Mouse (Mus musculus): ENCODE measurements around the gene Elavl3. TPM values are rescaled to one million over a fixed set of nuclear protein-coding genes. Genes with fewer than 3 reads are reported as not detected.

Elavl3 gene
- polyA plus RNA-seq, 1 experiment from 2014 or later, result 6.2 TPM

- Histone ChIP-seq H3K4me2 (ENCODE audit: low read length) (peak overlapping the region; percentile 33), H3K27ac (ENCODE audit: low read depth) (no peak overlapping the region), H3K4me3 (ENCODE audit: low read depth, low read length) (0 out of 2 replicates have a peak overlapping the region, but pooled peaks have one; percentile 6), H3K4me1 (replicated peaks; ENCODE audit: control insufficient read depth, insufficient read depth, low read length) (peaks cover 18% of the 10 kb centered on the region), H3K9me3 (ENCODE audit: control insufficient read depth, low read length) (no peaks in the 10 kb centered on the region), H3K27me3 (replicated peaks; ENCODE audit: control insufficient read depth, insufficient read depth, low read length) (peaks cover 63% of the 10 kb centered on the region), H3K9ac (ENCODE audit: low read length) (no peak overlapping the region), H3K36me3 (ENCODE audit: control insufficient read depth, insufficient read depth, low read length) (peaks cover 27% of the 10 kb centered on the region)
- DNase-seq (ENCODE audit: low spot score) (peak; percentile 83), ATAC-seq (replicated peaks; ENCODE audit: low FRiP score, low TSS enrichment, low read depth) (peak; percentile 22)
- WGBS, result 2% methylated on average over 32 of the region's 32 CpGs
Observed at GRCm38 (mm10) chr9:22054411-22055076, 2.7 kb upstream of the Elavl3 start.

GRCm38 (mm10) chr9:22053657-22054056, 1.8 kb upstream of the Elavl3 start:
- Histone ChIP-seq H3K4me2 (ENCODE audit: low read length) (no peak overlapping the region), H3K4me1 (replicated peaks; ENCODE audit: control insufficient read depth, insufficient read depth, low read length) (peaks cover 18% of the 10 kb centered on the region), H3K27ac (ENCODE audit: low read depth) (no peak overlapping the region), H3K4me3 (ENCODE audit: low read depth, low read length) (no peak overlapping the region), H3K9ac (ENCODE audit: low read length) (no peak overlapping the region), H3K9me3 (ENCODE audit: control insufficient read depth, low read length) (no peaks in the 10 kb centered on the region), H3K36me3 (ENCODE audit: control insufficient read depth, insufficient read depth, low read length) (peaks cover 19% of the 10 kb centered on the region), H3K27me3 (replicated peaks; ENCODE audit: control insufficient read depth, insufficient read depth, low read length) (peaks cover 71% of the 10 kb centered on the region)
- WGBS, result 28% methylated on average over 6 of the region's 7 CpGs
- ATAC-seq (replicated peaks; ENCODE audit: low FRiP score, low TSS enrichment, low read depth) (no peak), DNase-seq (ENCODE audit: low spot score) (peak; percentile 73)

GRCm38 (mm10) chr9:22051161-22051957, 464 bp downstream of the Elavl3 start:
- Histone ChIP-seq H3K36me3 (ENCODE audit: control insufficient read depth, insufficient read depth, low read length) (no peaks in the 10 kb centered on the region), H3K4me1 (replicated peaks; ENCODE audit: control insufficient read depth, insufficient read depth, low read length) (peaks cover 18% of the 10 kb centered on the region), H3K4me2 (ENCODE audit: low read length) (peak overlapping the region; percentile 56), H3K4me3 (ENCODE audit: low read depth, low read length) (peak overlapping the region; percentile 28), H3K9ac (ENCODE audit: low read length) (no peak overlapping the region), H3K27ac (ENCODE audit: low read depth) (no peak overlapping the region), H3K9me3 (ENCODE audit: control insufficient read depth, low read length) (no peaks in the 10 kb centered on the region), H3K27me3 (replicated peaks; ENCODE audit: control insufficient read depth, insufficient read depth, low read length) (peaks cover 77% of the 10 kb centered on the region)
- ATAC-seq (replicated peaks; ENCODE audit: low FRiP score, low TSS enrichment, low read depth) (0 out of 2 replicates have a peak, but pooled peaks have one; percentile 1), DNase-seq (ENCODE audit: low spot score) (peak; percentile 59)
- WGBS, result 2% methylated on average over 57 of the region's 67 CpGs

GRCm38 (mm10) chr9:22050351-22050889, 1.4 kb downstream of the Elavl3 start:
- 2% methylated on average over 43 of the region's 43 CpGs for WGBS
- peaks cover 18% of the 10 kb centered on the region for H3K4me1 ChIP-seq (replicated peaks; ENCODE audit: control insufficient read depth, insufficient read depth, low read length)
- H3K27me3 ChIP-seq (replicated peaks; ENCODE audit: control insufficient read depth, insufficient read depth, low read length), result peaks cover 70% of the 10 kb centered on the region
- peak overlapping the region; percentile 28 for H3K4me3 ChIP-seq (ENCODE audit: low read depth, low read length)
- no peak overlapping the region for H3K27ac ChIP-seq (ENCODE audit: low read depth)
- DNase-seq (ENCODE audit: low spot score) (peak; percentile 82), ATAC-seq (replicated peaks; ENCODE audit: low FRiP score, low TSS enrichment, low read depth) (peak; percentile 45; the same call in 1 of the 2 replicates)
- H3K9ac ChIP-seq (ENCODE audit: low read length), result no peak overlapping the region
- H3K36me3 ChIP-seq (ENCODE audit: control insufficient read depth, insufficient read depth, low read length), result no peaks in the 10 kb centered on the region
- H3K4me2 ChIP-seq (ENCODE audit: low read length), result peak overlapping the region; percentile 56
- H3K9me3 ChIP-seq (ENCODE audit: control insufficient read depth, low read length), result no peaks in the 10 kb centered on the region

- H3K9me3 ChIP-seq (ENCODE audit: control insufficient read depth, low read length), result no peaks in the 10 kb centered on the region
- peaks cover 64% of the 10 kb centered on the region for H3K27me3 ChIP-seq (replicated peaks; ENCODE audit: control insufficient read depth, insufficient read depth, low read length)
- H3K4me2 ChIP-seq (ENCODE audit: low read length), result peak overlapping the region; percentile 13; the same call in 1 of the 2 replicates
- peak overlapping the region; percentile 28 for H3K4me3 ChIP-seq (ENCODE audit: low read depth, low read length)
- peaks cover 17% of the 10 kb centered on the region for H3K4me1 ChIP-seq (replicated peaks; ENCODE audit: control insufficient read depth, insufficient read depth, low read length)
- H3K36me3 ChIP-seq (ENCODE audit: control insufficient read depth, insufficient read depth, low read length), result no peaks in the 10 kb centered on the region
- ATAC-seq (replicated peaks; ENCODE audit: low FRiP score, low TSS enrichment, low read depth) (no peak), DNase-seq (ENCODE audit: low spot score) (no peak)
- WGBS, result 52% methylated on average over 4 of the region's 4 CpGs
- H3K9ac ChIP-seq (ENCODE audit: low read length), result no peak overlapping the region
- H3K27ac ChIP-seq (ENCODE audit: low read depth), result no peak overlapping the region
Observed at GRCm38 (mm10) chr9:22049721-22050270, 2.0 kb downstream of the Elavl3 start.

GRCm38 (mm10) chr9:22049315-22049714, 2.5 kb downstream of the Elavl3 start:
- Histone ChIP-seq H3K4me2 (ENCODE audit: low read length) (0 out of 2 replicates have a peak overlapping the region, but pooled peaks have one; percentile 13), H3K4me3 (ENCODE audit: low read depth, low read length) (no peak overlapping the region), H3K4me1 (replicated peaks; ENCODE audit: control insufficient read depth, insufficient read depth, low read length) (peaks cover 15% of the 10 kb centered on the region), H3K9ac (ENCODE audit: low read length) (no peak overlapping the region), H3K27me3 (replicated peaks; ENCODE audit: control insufficient read depth, insufficient read depth, low read length) (peaks cover 59% of the 10 kb centered on the region), H3K9me3 (ENCODE audit: control insufficient read depth, low read length) (no peaks in the 10 kb centered on the region), H3K27ac (ENCODE audit: low read depth) (no peak overlapping the region), H3K36me3 (ENCODE audit: control insufficient read depth, insufficient read depth, low read length) (no peaks in the 10 kb centered on the region)
- ATAC-seq (replicated peaks; ENCODE audit: low FRiP score, low TSS enrichment, low read depth) (no peak), DNase-seq (ENCODE audit: low spot score) (no peak)
- 72% methylated on average over 11 of the region's 11 CpGs for WGBS

- no peaks in the 10 kb centered on the region for H3K9me3 ChIP-seq (ENCODE audit: control insufficient read depth, low read length)
- no peak overlapping the region for H3K4me3 ChIP-seq (ENCODE audit: low read depth, low read length)
- H3K36me3 ChIP-seq (ENCODE audit: control insufficient read depth, insufficient read depth, low read length), result no peaks in the 10 kb centered on the region
- no peak for ATAC-seq (replicated peaks; ENCODE audit: low FRiP score, low TSS enrichment, low read depth)
- H3K9ac ChIP-seq (ENCODE audit: low read length), result no peak overlapping the region
- no peak overlapping the region for H3K4me2 ChIP-seq (ENCODE audit: low read length)
- peaks cover 15% of the 10 kb centered on the region for H3K4me1 ChIP-seq (replicated peaks; ENCODE audit: control insufficient read depth, insufficient read depth, low read length)
- H3K27ac ChIP-seq (ENCODE audit: low read depth), result no peak overlapping the region
- peaks cover 42% of the 10 kb centered on the region for H3K27me3 ChIP-seq (replicated peaks; ENCODE audit: control insufficient read depth, insufficient read depth, low read length)
- 49% methylated on average over 9 of the region's 9 CpGs for WGBS
- no peak for DNase-seq (ENCODE audit: low spot score)
Observed at GRCm38 (mm10) chr9:22047329-22047728, 4.5 kb downstream of the Elavl3 start.

- Histone ChIP-seq H3K36me3 (ENCODE audit: control insufficient read depth, insufficient read depth, low read length) (no peaks in the 10 kb centered on the region), H3K9ac (ENCODE audit: low read length) (no peak overlapping the region), H3K4me2 (ENCODE audit: low read length) (no peak overlapping the region), H3K4me1 (replicated peaks; ENCODE audit: control insufficient read depth, insufficient read depth, low read length) (no peaks in the 10 kb centered on the region), H3K27me3 (replicated peaks; ENCODE audit: control insufficient read depth, insufficient read depth, low read length) (no peaks in the 10 kb centered on the region), H3K27ac (ENCODE audit: low read depth) (no peak overlapping the region), H3K9me3 (ENCODE audit: control insufficient read depth, low read length) (no peaks in the 10 kb centered on the region), H3K4me3 (ENCODE audit: low read depth, low read length) (no peak overlapping the region)
- 61% methylated on average over 2 of the region's 2 CpGs for WGBS
- ATAC-seq (replicated peaks; ENCODE audit: low FRiP score, low TSS enrichment, low read depth) (no peak), DNase-seq (ENCODE audit: low spot score) (no peak)
Observed at GRCm38 (mm10) chr9:22041832-22042231, 10.0 kb downstream of the Elavl3 start.
